Mouse (Mus musculus) forebrain, embryonic 13.5 days (tissue): ENCODE data around the gene Olfr284. TPM values are rescaled to one million over a fixed set of nuclear protein-coding genes. Genes with fewer than 3 reads are reported as not detected.

Experiments
- ATAC-seq: fragments of 200-750 bp; cut with Nextera tagmentation; 2 replicates; pipeline ENCODE4 v1.8.0; 2017
- H3K27ac ChIP-seq: fragments of 300-500 bp; sonication (generic); 2 replicates; pipeline ENCODE4 v1.5.1; 2015; ENCODE audit warnings: inconsistent platforms, mild to moderate bottlenecking, moderate library complexity
- H3K27me3 ChIP-seq: fragments of 300-500 bp; sonication (generic); 2 replicates; pipeline ENCODE4 v1.6.1; 2015; ENCODE audit warnings: mild to moderate bottlenecking, inconsistent platforms
- H3K36me3 ChIP-seq: fragments of 300-500 bp; sonication (generic); 2 replicates; pipeline ENCODE4 v1.6.1; 2015; ENCODE audit warnings: mild to moderate bottlenecking, inconsistent platforms; ENCODE audit not compliant: poor library complexity, severe bottlenecking
- H3K4me1 ChIP-seq: fragments of 300-500 bp; sonication (generic); 2 replicates; pipeline ENCODE4 v1.6.1; 2015; ENCODE audit warnings: inconsistent platforms
- H3K4me2 ChIP-seq: fragments of 300-500 bp; sonication (generic); 2 replicates; pipeline ENCODE4 v1.6.1; 2015; ENCODE audit warnings: inconsistent platforms, mild to moderate bottlenecking, moderate library complexity
- H3K4me3 ChIP-seq: fragments of 300-500 bp; sonication (generic); 2 replicates; pipeline ENCODE4 v1.5.1; 2015; ENCODE audit warnings: mild to moderate bottlenecking, inconsistent platforms
- H3K9ac ChIP-seq: fragments of 300-500 bp; sonication (generic); 2 replicates; pipeline ENCODE4 v1.6.1; 2015; ENCODE audit warnings: mild to moderate bottlenecking, inconsistent platforms
- H3K9me3 ChIP-seq: fragments of 300-500 bp; sonication (generic); replicated peaks from 2 replicates; pipeline ENCODE4 v1.6.1; 2016; ENCODE audit warnings: inconsistent platforms
- WGBS: fragments of 180-500 bp; shearing (Covaris S2); methylation state at CpG from one replicate; pipeline ENCODE4 v1.1.7; 2015; 5-methylcytosine and 5-hydroxymethylcytosine counted together
- polyA plus RNA-seq: library from polyadenylated mRNA; unstranded; fragments of >200 nt; fragmentation: Nextera tagmentation; extraction: Ambion mirVana; gene quantifications from 2 replicates; pipeline ENCODE4 v1.2.1, GENCODE M21; 2015

Gene Olfr284
- polyA plus RNA-seq: not detected in 2 replicates

GRCm38 (mm10) chr15:98340887-98341286 is at the start of gene Olfr284:
Olfr284 (minus strand) TSS chr15:98340987.
- no peak within 1 kb of the TSS for H3K9ac ChIP-seq
- no peaks in the 10 kb centered on the region for H3K36me3 ChIP-seq
- H3K4me3 ChIP-seq: no peak within 1 kb of the TSS
- ATAC-seq: no peak
- no peaks in the 10 kb centered on the region for H3K4me1 ChIP-seq
- H3K4me2 ChIP-seq: no peak within 1 kb of the TSS
- H3K27me3 ChIP-seq: no peaks in the 10 kb centered on the region
- H3K27ac ChIP-seq: no peak within 1 kb of the TSS
- no peaks in the 10 kb centered on the region for H3K9me3 ChIP-seq
- WGBS: 90% methylated on average over 8 of the region's 8 CpGs

GRCm38 (mm10) chr15:98389796-98390195 is 49.0 kb upstream of the Olfr284 start:
- 35% methylated on average over 7 of the region's 7 CpGs for WGBS
- Histone ChIP-seq H3K4me1 (no peaks in the 10 kb centered on the region), H3K4me3 (no peak overlapping the region), H3K9me3 (no peaks in the 10 kb centered on the region), H3K36me3 (no peaks in the 10 kb centered on the region), H3K27me3 (no peaks in the 10 kb centered on the region), H3K4me2 (no peak overlapping the region), H3K27ac (no peak overlapping the region), H3K9ac (no peak overlapping the region)
- 0 out of 2 replicates have a peak, but pooled peaks have one; percentile 33 for ATAC-seq

GRCm38 (mm10) chr15:98387621-98388020 is 46.8 kb upstream of the Olfr284 start:
- H3K9me3 ChIP-seq: no peaks in the 10 kb centered on the region
- no peak overlapping the region for H3K27ac ChIP-seq
- no peak overlapping the region for H3K9ac ChIP-seq
- H3K27me3 ChIP-seq: no peaks in the 10 kb centered on the region
- H3K4me1 ChIP-seq: no peaks in the 10 kb centered on the region
- H3K4me2 ChIP-seq: no peak overlapping the region
- 73% methylated on average over 2 of the region's 2 CpGs for WGBS
- no peaks in the 10 kb centered on the region for H3K36me3 ChIP-seq
- H3K4me3 ChIP-seq: no peak overlapping the region
- no peak for ATAC-seq

- no peak within 1 kb of the TSS for H3K4me3 ChIP-seq
- H3K27ac ChIP-seq: no peak within 1 kb of the TSS
- H3K36me3 ChIP-seq: no peaks in the 10 kb centered on the region
- no peak within 1 kb of the TSS for H3K4me2 ChIP-seq
- no peaks in the 10 kb centered on the region for H3K27me3 ChIP-seq
- ATAC-seq: no peak
- no peaks in the 10 kb centered on the region for H3K9me3 ChIP-seq
- no peak within 1 kb of the TSS for H3K9ac ChIP-seq
- no peaks in the 10 kb centered on the region for H3K4me1 ChIP-seq
- WGBS: 85% methylated on average over 6 of the region's 6 CpGs
Measured at GRCm38 (mm10) chr15:98380846-98381245, 40.1 kb upstream of the Olfr284 start, which contains the start of gene Olfr283. Olfr283 (minus strand) TSS chr15:98380946.

DNA sequence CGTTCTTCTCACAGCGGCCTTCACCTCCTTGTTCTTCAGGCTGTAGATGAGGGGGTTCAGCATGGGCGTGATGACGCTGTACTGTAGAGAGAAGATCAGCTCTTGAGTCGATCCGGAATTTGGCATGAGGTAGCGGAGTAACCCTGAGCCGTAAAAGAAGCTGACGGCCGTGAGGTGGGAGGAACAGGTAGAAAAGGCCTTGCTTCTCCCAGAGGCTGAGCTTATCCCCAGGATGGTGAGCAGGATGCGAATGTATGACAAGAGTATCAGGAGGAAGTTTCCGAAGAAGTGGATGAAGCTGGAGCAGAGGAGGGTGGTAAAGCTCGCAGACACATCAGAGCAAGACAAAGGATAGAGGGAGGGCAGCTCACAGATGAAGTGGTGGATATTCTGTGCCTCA is 37.4 kb upstream of the Olfr284 start:
- no peak overlapping the region for H3K9ac ChIP-seq
- H3K36me3 ChIP-seq: no peaks in the 10 kb centered on the region
- no peaks in the 10 kb centered on the region for H3K27me3 ChIP-seq
- no peak overlapping the region for H3K4me2 ChIP-seq
- WGBS: 94% methylated on average over 13 of the region's 13 CpGs
- no peak overlapping the region for H3K4me3 ChIP-seq
- H3K27ac ChIP-seq: no peak overlapping the region
- no peaks in the 10 kb centered on the region for H3K9me3 ChIP-seq
- no peak for ATAC-seq
- H3K4me1 ChIP-seq: no peaks in the 10 kb centered on the region

DNA sequence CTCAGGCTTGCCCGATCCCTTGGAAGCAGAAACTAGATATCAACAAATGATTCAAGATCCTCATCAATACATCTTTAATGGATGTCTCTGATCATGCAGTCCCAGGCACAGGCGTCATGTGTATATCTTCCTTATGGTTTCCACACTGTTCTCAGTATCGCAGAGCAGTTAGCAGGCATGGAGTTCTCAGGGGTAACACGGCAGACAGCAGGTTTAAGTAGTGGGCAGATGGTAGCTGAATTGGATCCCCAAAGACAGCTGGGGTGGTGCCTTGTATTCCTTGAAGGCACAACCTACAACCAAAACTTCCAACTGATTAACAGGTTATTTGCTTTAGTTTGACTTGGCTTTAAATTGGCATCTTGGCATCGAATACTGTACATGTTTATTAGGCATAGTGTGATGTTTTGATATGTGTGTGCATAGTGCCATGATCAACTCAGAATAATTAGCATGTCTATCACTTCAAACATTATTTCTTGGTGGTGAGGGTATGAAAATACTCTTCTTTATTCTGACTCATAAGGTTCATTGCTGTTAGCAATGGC is 23.5 kb downstream of the Olfr284 start, which contains the start of gene Olfr285:
TSS of gene Olfr285 (minus strand) at position 177 of the 548 bp plus-strand sequence.
- peak; percentile 66; the same call in 1 of the 2 replicates for ATAC-seq

GRCm38 (mm10) chr15:98315703-98316102 is 25.1 kb downstream of the Olfr284 start:
- WGBS: 49% methylated on average over 6 of the region's 6 CpGs
- H3K27me3 ChIP-seq: no peaks in the 10 kb centered on the region
- no peak overlapping the region for H3K4me3 ChIP-seq
- no peaks in the 10 kb centered on the region for H3K36me3 ChIP-seq
- H3K4me2 ChIP-seq: no peak overlapping the region
- no peak for ATAC-seq
- H3K9ac ChIP-seq: no peak overlapping the region
- no peaks in the 10 kb centered on the region for H3K4me1 ChIP-seq
- no peak overlapping the region for H3K27ac ChIP-seq
- no peaks in the 10 kb centered on the region for H3K9me3 ChIP-seq

More for the DNA sequence above, 23.5 kb downstream of the Olfr284 start, which contains the start of gene Olfr285:
- H3K4me1 ChIP-seq: no peaks in the 10 kb centered on the region
- no peaks in the 10 kb centered on the region for H3K9me3 ChIP-seq
- no peak within 1 kb of the TSS for H3K4me2 ChIP-seq
- H3K27me3 ChIP-seq: no peaks in the 10 kb centered on the region
- WGBS: 85% methylated on average over 5 of the region's 5 CpGs
- no peak within 1 kb of the TSS for H3K9ac ChIP-seq
- no peak within 1 kb of the TSS for H3K4me3 ChIP-seq
- H3K36me3 ChIP-seq: no peaks in the 10 kb centered on the region
- no peak within 1 kb of the TSS for H3K27ac ChIP-seq

- peak within 1 kb of the TSS; percentile 64 for H3K4me3 ChIP-seq
- ATAC-seq: peak; percentile 70; the same call in 1 of the 2 replicates
- peak within 1 kb of the TSS; percentile 91 for H3K4me2 ChIP-seq
- no peak within 1 kb of the TSS for H3K27ac ChIP-seq
- H3K4me1 ChIP-seq: 0 out of 2 replicates have a peak, but pooled peaks cover 6% of the 10 kb centered on the region
- no peaks in the 10 kb centered on the region for H3K36me3 ChIP-seq
- H3K9ac ChIP-seq: peak within 1 kb of the TSS; percentile 78
- H3K27me3 ChIP-seq: no peaks in the 10 kb centered on the region; the same call in 1 of the 2 replicates
- 3% methylated on average over 45 of the region's 60 CpGs for WGBS
- no peaks in the 10 kb centered on the region for H3K9me3 ChIP-seq
Measured at GRCm38 (mm10) chr15:98295628-98296551, 44.9 kb downstream of the Olfr284 start, which contains the start of gene Zfp641. Zfp641 (minus strand) TSS chr15:98296161.

GRCm38 (mm10) chr15:98293651-98294050 is 47.1 kb downstream of the Olfr284 start:
- ATAC-seq: no peak
- H3K9me3 ChIP-seq: no peaks in the 10 kb centered on the region
- no peak overlapping the region for H3K4me2 ChIP-seq
- WGBS: 91% methylated on average over 8 of the region's 8 CpGs
- H3K9ac ChIP-seq: no peak overlapping the region
- H3K4me3 ChIP-seq: no peak overlapping the region
- no peaks in the 10 kb centered on the region; the same call in 1 of the 2 replicates for H3K27me3 ChIP-seq
- H3K4me1 ChIP-seq: 0 out of 2 replicates have a peak, but pooled peaks cover 6% of the 10 kb centered on the region
- no peak overlapping the region for H3K27ac ChIP-seq
- 0 out of 2 replicates have a peak, but pooled peaks cover 8% of the 10 kb centered on the region for H3K36me3 ChIP-seq

Other genes starting within 250 kb of the Olfr284 start
- 57.7 and 67.5 TPM in 2 replicates for gene Pfkm, start 248.4 kb downstream of the Olfr284 start, polyA plus RNA-seq
- 26.7 and 30.7 TPM in 2 replicates for gene Senp1, start 247.2 kb downstream of the Olfr284 start, polyA plus RNA-seq
- gene Asb8, start 175.4 kb downstream of the Olfr284 start, polyA plus RNA-seq: 41.4 and 45.8 TPM in 2 replicates
- 19.4 and 25.6 TPM in 2 replicates for gene Ccdc184, start 173.8 kb downstream of the Olfr284 start, polyA plus RNA-seq
- gene Olfr288, start 145.4 kb downstream of the Olfr284 start, polyA plus RNA-seq: not detected in 2 replicates
- gene Gm44579, start 120.0 kb downstream of the Olfr284 start, polyA plus RNA-seq: not detected in 2 replicates
- gene Olfr287, start 119.9 kb downstream of the Olfr284 start, polyA plus RNA-seq: not detected in 2 replicates
- gene Olfr286, start 106.5 kb downstream of the Olfr284 start, polyA plus RNA-seq: not detected in 2 replicates
- gene H1fnt, start 83.7 kb downstream of the Olfr284 start, polyA plus RNA-seq: not detected in 2 replicates
- 1.8 and 2.6 TPM in 2 replicates for gene Zfp641, start 44.8 kb downstream of the Olfr284 start, polyA plus RNA-seq
- gene Olfr285, start 23.6 kb downstream of the Olfr284 start, polyA plus RNA-seq: not detected in 2 replicates
- not detected in 2 replicates for gene Olfr283, start 40.0 kb upstream of the Olfr284 start, polyA plus RNA-seq
- not detected in 2 replicates for gene Olfr282, start 90.2 kb upstream of the Olfr284 start, polyA plus RNA-seq
- gene Olfr281, start 111.6 kb upstream of the Olfr284 start, polyA plus RNA-seq: not detected in 2 replicates
- gene OR5BS1P, start 128.9 kb upstream of the Olfr284 start, polyA plus RNA-seq: not detected in 2 replicates
- gene Lalba, start 141.7 kb upstream of the Olfr284 start, polyA plus RNA-seq: not detected in 2 replicates
- gene Olfr279, start 151.4 kb upstream of the Olfr284 start, polyA plus RNA-seq: not detected in 2 replicates
- gene Kansl2, start 193.3 kb upstream of the Olfr284 start, polyA plus RNA-seq: 150 and 157 TPM in 2 replicates
- gene Ccnt1, start 229.9 kb upstream of the Olfr284 start, polyA plus RNA-seq: 63.6 and 68.1 TPM in 2 replicates
- not detected in 2 replicates for gene 4930415O20Rik, start 230.0 kb upstream of the Olfr284 start, polyA plus RNA-seq